Mouse (Mus musculus) testis, adult 10 weeks (tissue): Measurements from ENCODE around the gene Dnah9. TPM values are rescaled to one million over a fixed set of nuclear protein-coding genes. Genes with fewer than 3 reads are reported as not detected.

Experiments
- polyA plus RNA-seq: library from polyadenylated mRNA; stranded (reverse); fragments of 350-450 nt; fragmentation: Illumina TruSeq; extraction: RNeasy Lipid Tissue Mini Kit (QIAGEN cat#74804); gene quantifications from one replicate; pipeline ENCODE4 v1.2.3, GENCODE M21; 2014; ENCODE audit warnings: low read depth, low replicate concordance

Gene Dnah9
- polyA plus RNA-seq, result 1.2 TPM

GRCm38 (mm10) chr11:66167801-66168651 is at the start of gene Dnah9:
TSS of gene Dnah9 (minus strand) at chr11:66168551.

GRCm38 (mm10) chr11:65806909-65807504 is 361.3 kb downstream of the Dnah9 start, which contains the start of gene Zkscan6:
TSS of gene Zkscan6 (plus strand) at chr11:65807175.

DNA sequence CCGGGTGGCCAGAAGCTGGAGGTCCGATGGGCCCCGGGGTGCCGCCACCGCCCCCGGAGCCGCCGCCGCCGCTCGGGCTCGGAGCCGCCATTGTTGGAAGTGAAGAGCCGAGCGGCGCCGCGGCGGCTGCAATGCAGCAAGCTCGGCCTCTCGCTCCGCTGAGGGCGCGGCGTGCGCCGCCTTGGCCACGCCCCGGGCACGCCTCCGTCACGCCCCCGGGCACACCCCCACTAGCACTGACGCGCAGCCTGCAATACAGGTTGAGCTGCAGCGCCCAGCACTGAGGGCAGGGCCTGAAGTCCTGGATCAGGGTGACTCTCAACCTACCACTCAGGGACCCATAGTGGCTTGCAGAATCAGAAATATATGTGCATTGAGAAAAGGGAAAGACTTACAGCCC is 380.2 kb downstream of the Dnah9 start, which contains the start of gene Map2k4:
Gene Map2k4 (minus strand): TSS at position 144 of the 400 bp plus-strand sequence.

